Mouse (Mus musculus): ENCODE data around the gene Lcmt1. TPM values are rescaled to one million over a fixed set of nuclear protein-coding genes. Genes with fewer than 3 reads are reported as not detected.

Gene Lcmt1
- total and polyA plus RNA-seq, 2 experiments = 9.6 to 15.9 TPM

GRCm38 (mm10) chr7:123461316-123461715 lies 91.7 kb downstream of the Lcmt1 start:
- no peaks in the 10 kb centered on the region for H3K27me3 ChIP-seq (ENCODE audit: control insufficient read depth, insufficient read depth, low read length)
- no peak overlapping the region for H3K9ac ChIP-seq (ENCODE audit: low read depth, low read length)
- DNase-seq (ENCODE audit: extremely low read depth, low read depth, low spot score) = no peak
- H3K36me3 ChIP-seq (ENCODE audit: control insufficient read depth, insufficient read depth, low read length) = no peaks in the 10 kb centered on the region
- no peak overlapping the region for H3K4me3 ChIP-seq (ENCODE audit: insufficient read depth, low read depth, low read length)
- no peak for TF ChIP-seq POLR2A (IDR thresholded peaks at IDR 0.05; ENCODE audit: extremely low read depth, insufficient read depth, low read length)
- no peak for TF ChIP-seq CTCF (IDR thresholded peaks at IDR 0.05; ENCODE audit: low read depth, low read length)
- peaks cover 14% of the 10 kb centered on the region for H3K4me1 ChIP-seq (ENCODE audit: control insufficient read depth, insufficient read depth, low read length)
- no peak overlapping the region for H3K27ac ChIP-seq (replicated peaks; ENCODE audit: insufficient read depth, low read depth, low read length)
- no peaks in the 10 kb centered on the region for H3K79me2 ChIP-seq (ENCODE audit: control insufficient read depth, insufficient read depth, low read length)
- WGBS = 94% methylated on average over 4 of the region's 4 CpGs

GRCm38 (mm10) chr7:123462070-123462501 lies 92.5 kb downstream of the Lcmt1 start, which contains the start of gene Aqp8:
Aqp8 (plus strand) TSS chr7:123462291.
- Histone ChIP-seq H3K36me3 (ENCODE audit: control insufficient read depth, insufficient read depth, low read length) (peaks cover 2% of the 10 kb centered on the region; the same call in 1 of the 2 replicates), H3K4me1 (ENCODE audit: control insufficient read depth, insufficient read depth, low read length) (peaks cover 15% of the 10 kb centered on the region), H3K27ac (replicated peaks; ENCODE audit: insufficient read depth, low read depth, low read length) (peak within 1 kb of the TSS; percentile 72), H3K27me3 (ENCODE audit: control insufficient read depth, insufficient read depth, low read length) (no peaks in the 10 kb centered on the region), H3K79me2 (ENCODE audit: control insufficient read depth, insufficient read depth, low read length) (no peaks in the 10 kb centered on the region), H3K4me3 (ENCODE audit: insufficient read depth, low read depth, low read length) (peak within 1 kb of the TSS; percentile 48), H3K9ac (ENCODE audit: low read depth, low read length) (peak within 1 kb of the TSS; percentile 63)
- 13% methylated on average over 9 of the region's 9 CpGs for WGBS
- DNase-seq (ENCODE audit: extremely low read depth, low read depth, low spot score) = peak; percentile 96
- TF ChIP-seq POLR2A (IDR thresholded peaks at IDR 0.05; ENCODE audit: extremely low read depth, insufficient read depth, low read length) = no peak
- peak; percentile 53 for TF ChIP-seq CTCF (IDR thresholded peaks at IDR 0.05; ENCODE audit: low read depth, low read length)

DNA sequence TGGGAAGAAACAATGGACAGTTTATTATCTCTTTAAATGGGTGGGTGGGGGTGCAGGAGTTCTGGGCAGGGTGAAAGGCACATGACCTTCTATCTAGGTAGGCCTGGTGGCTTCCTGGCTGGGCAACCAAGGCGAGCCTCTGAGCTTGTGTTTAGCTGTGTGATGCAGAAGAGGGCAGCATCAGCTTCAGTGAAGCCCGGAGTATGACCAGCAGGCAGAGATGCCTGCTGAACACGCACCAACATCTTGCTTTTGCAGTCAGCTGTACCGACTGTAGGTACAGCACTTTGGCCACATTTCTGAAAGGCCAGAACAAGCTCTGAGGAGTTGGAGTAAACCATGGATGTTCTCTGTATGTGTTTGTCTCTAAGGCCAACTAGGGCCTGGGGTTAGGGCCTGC lies 94.0 kb downstream of the Lcmt1 start:
- Histone ChIP-seq H3K27ac (replicated peaks; ENCODE audit: insufficient read depth, low read depth, low read length) (no peak overlapping the region; the same call in 1 of the 2 replicates), H3K36me3 (ENCODE audit: control insufficient read depth, insufficient read depth, low read length) (peaks cover 2% of the 10 kb centered on the region; the same call in 1 of the 2 replicates), H3K9ac (ENCODE audit: low read depth, low read length) (peak overlapping the region; percentile 3; the same call in 1 of the 2 replicates), H3K27me3 (ENCODE audit: control insufficient read depth, insufficient read depth, low read length) (no peaks in the 10 kb centered on the region), H3K79me2 (ENCODE audit: control insufficient read depth, insufficient read depth, low read length) (no peaks in the 10 kb centered on the region), H3K4me1 (ENCODE audit: control insufficient read depth, insufficient read depth, low read length) (peaks cover 15% of the 10 kb centered on the region), H3K4me3 (ENCODE audit: insufficient read depth, low read depth, low read length) (no peak overlapping the region)
- WGBS = 30% methylated on average over 4 of the region's 4 CpGs
- DNase-seq (ENCODE audit: extremely low read depth, low read depth, low spot score) = peak; percentile 63
- peak; percentile 24; the same call in 1 of the 2 replicates for TF ChIP-seq CTCF (IDR thresholded peaks at IDR 0.05; ENCODE audit: low read depth, low read length)
- no peak for TF ChIP-seq POLR2A (IDR thresholded peaks at IDR 0.05; ENCODE audit: extremely low read depth, insufficient read depth, low read length)

DNA sequence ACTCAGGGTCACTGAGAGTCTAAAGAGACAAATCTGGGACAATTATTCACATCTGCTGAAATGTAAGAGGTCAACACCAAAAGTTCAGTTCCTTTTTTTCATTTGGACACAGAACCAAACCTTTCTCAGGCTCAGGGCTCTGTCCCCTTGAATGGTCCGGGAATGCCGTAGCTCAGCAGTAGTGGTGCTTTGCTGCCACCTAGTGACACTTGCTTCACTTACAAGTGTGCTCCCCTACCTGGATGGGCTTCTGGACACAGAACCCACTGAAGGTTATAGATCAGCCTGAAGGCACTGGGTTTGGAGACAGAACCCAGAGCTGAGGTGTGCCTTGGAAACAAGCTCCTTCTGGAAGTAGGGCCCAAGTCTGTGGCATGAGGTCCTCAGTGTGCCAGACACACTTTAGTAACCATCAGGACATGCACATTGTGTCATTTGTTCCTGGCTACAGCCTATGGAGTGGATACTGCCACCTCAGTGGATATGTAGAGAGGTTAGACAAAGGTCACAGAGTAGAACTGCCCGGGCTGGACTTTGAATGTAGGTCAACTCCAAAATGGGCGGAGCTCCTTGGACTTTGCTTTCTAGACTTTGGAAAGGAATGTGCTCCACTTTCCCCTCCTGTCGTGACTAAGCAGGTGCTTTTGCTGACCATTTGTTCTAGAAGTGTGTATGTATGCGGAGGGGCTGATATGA lies 96.3 kb downstream of the Lcmt1 start:
- 10% methylated on average over 6 of the region's 6 CpGs for WGBS
- DNase-seq (ENCODE audit: extremely low read depth, low read depth, low spot score) = peak; percentile 89
- Histone ChIP-seq H3K4me1 (ENCODE audit: control insufficient read depth, insufficient read depth, low read length) (peaks cover 15% of the 10 kb centered on the region), H3K27me3 (ENCODE audit: control insufficient read depth, insufficient read depth, low read length) (no peaks in the 10 kb centered on the region), H3K79me2 (ENCODE audit: control insufficient read depth, insufficient read depth, low read length) (no peaks in the 10 kb centered on the region), H3K9ac (ENCODE audit: low read depth, low read length) (no peak overlapping the region), H3K4me3 (ENCODE audit: insufficient read depth, low read depth, low read length) (no peak overlapping the region), H3K36me3 (ENCODE audit: control insufficient read depth, insufficient read depth, low read length) (peaks cover 2% of the 10 kb centered on the region; the same call in 1 of the 2 replicates), H3K27ac (replicated peaks; ENCODE audit: insufficient read depth, low read depth, low read length) (peak overlapping the region; percentile 68)
- TF ChIP-seq POLR2A (IDR thresholded peaks at IDR 0.05; ENCODE audit: extremely low read depth, insufficient read depth, low read length) = no peak
- TF ChIP-seq CTCF (IDR thresholded peaks at IDR 0.05; ENCODE audit: low read depth, low read length) = peak; percentile 94

DNA sequence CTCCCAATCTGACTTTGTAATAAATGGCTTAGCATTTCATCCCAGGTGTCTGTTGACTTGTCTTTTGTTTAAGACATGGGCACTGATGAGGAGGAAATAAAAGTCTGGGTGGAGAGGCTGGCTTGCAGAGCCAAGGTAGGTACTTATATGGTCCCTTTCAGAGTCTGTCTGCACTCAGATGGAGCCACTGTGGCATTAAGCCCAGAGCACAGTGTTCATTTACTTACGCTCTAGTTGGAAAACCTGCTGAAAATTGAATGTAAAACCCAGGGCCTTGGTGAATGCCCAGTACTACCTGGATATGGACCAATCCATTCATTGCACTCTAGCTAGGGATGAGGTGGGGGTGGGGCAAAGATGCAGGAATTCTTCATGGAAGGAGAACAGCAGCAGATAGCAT lies 98.4 kb downstream of the Lcmt1 start:
- no peaks in the 10 kb centered on the region for H3K79me2 ChIP-seq (ENCODE audit: control insufficient read depth, insufficient read depth, low read length)
- DNase-seq (ENCODE audit: extremely low read depth, low read depth, low spot score) = no peak
- H3K4me3 ChIP-seq (ENCODE audit: insufficient read depth, low read depth, low read length) = no peak overlapping the region
- H3K27ac ChIP-seq (replicated peaks; ENCODE audit: insufficient read depth, low read depth, low read length) = no peak overlapping the region
- peaks cover 2% of the 10 kb centered on the region; the same call in 1 of the 2 replicates for H3K36me3 ChIP-seq (ENCODE audit: control insufficient read depth, insufficient read depth, low read length)
- peaks cover 11% of the 10 kb centered on the region for H3K4me1 ChIP-seq (ENCODE audit: control insufficient read depth, insufficient read depth, low read length)
- no peaks in the 10 kb centered on the region for H3K27me3 ChIP-seq (ENCODE audit: control insufficient read depth, insufficient read depth, low read length)
- TF ChIP-seq CTCF (IDR thresholded peaks at IDR 0.05; ENCODE audit: low read depth, low read length) (no peak), POLR2A (IDR thresholded peaks at IDR 0.05; ENCODE audit: extremely low read depth, insufficient read depth, low read length) (no peak)
- no peak overlapping the region for H3K9ac ChIP-seq (ENCODE audit: low read depth, low read length)
- 86% methylated on average over 1 of the region's 1 CpGs for WGBS

Other genes starting within 250 kb of the Lcmt1 start
- gene Tnrc6a, start 245.9 kb upstream of the Lcmt1 start, total RNA-seq (2014; rRNA removed) = 29.7 and 32.4 TPM in 2 replicates
- gene Tnrc6a, start 245.9 kb upstream of the Lcmt1 start, polyA plus RNA-seq (2012; rRNA removed) = 13.4 and 22.1 TPM in 2 replicates
- gene Slc5a11, start 155.0 kb upstream of the Lcmt1 start, total RNA-seq (2014; rRNA removed) = 0.27 and 2.3 TPM in 2 replicates
- gene Slc5a11, start 155.0 kb upstream of the Lcmt1 start, polyA plus RNA-seq (2012; rRNA removed) = 0.07 TPM in 1 of 2 replicates, not detected in the other
- 4.9 and 5.6 TPM in 2 replicates for gene Arhgap17, start 131 bp downstream of the Lcmt1 start, total RNA-seq (2014; rRNA removed)
- gene Arhgap17, start 131 bp downstream of the Lcmt1 start, polyA plus RNA-seq (2012; rRNA removed) = 6.4 and 8.6 TPM in 2 replicates
- gene Aqp8, start 92.5 kb downstream of the Lcmt1 start, total RNA-seq (2014; rRNA removed) = 73.2 and 128 TPM in 2 replicates
- gene Aqp8, start 92.5 kb downstream of the Lcmt1 start, polyA plus RNA-seq (2012; rRNA removed) = 226 and 272 TPM in 2 replicates
- gene Zkscan2, start 130.7 kb downstream of the Lcmt1 start, total RNA-seq (2014; rRNA removed) = under 0.01 and 0.20 TPM in 2 replicates
- 0.01 TPM in 1 of 2 replicates, not detected in the other for gene Zkscan2, start 130.7 kb downstream of the Lcmt1 start, polyA plus RNA-seq (2012; rRNA removed)